Mouse (Mus musculus) C2C12 (cell line): ENCODE measurements around the gene Sept10.

Experiments
- CEBPB ChIP-seq: IDR thresholded peaks from one replicate; pipeline ENCODE4 v1.6.1; 2011; ENCODE audit warnings: low read depth, mild to moderate bottlenecking, control low read depth, moderate library complexity
- CTCF ChIP-seq: IDR thresholded peaks from one replicate; pipeline ENCODE4 v1.5.1; 2011; ENCODE audit not compliant: control insufficient read depth, insufficient read depth, insufficient read length
- FOSL1 ChIP-seq: IDR thresholded peaks from one replicate; pipeline ENCODE4 v1.8.0; 2011; ENCODE audit warnings: mild to moderate bottlenecking, low read length; ENCODE audit not compliant: poor library complexity, insufficient read depth, severe bottlenecking
- MYOD1 ChIP-seq: IDR thresholded peaks from one replicate; pipeline ENCODE4 v1.6.1; 2011; ENCODE audit warnings: low read depth; ENCODE audit not compliant: control insufficient read depth, insufficient read length
- USF1 ChIP-seq: IDR thresholded peaks from one replicate; pipeline ENCODE4 v1.6.1; 2011; ENCODE audit warnings: low read depth, mild to moderate bottlenecking, control low read depth, moderate library complexity

GRCm38 (mm10) chr10:59149956-59150383 is 71.7 kb downstream of the Sept10 start:
- TF ChIP-seq CTCF (peak; percentile 36), CEBPB (no peak), USF1 (peak; percentile 64), FOSL1 (no peak), MYOD1 (no peak)
